ENCODE assay signal across 11 mouse cellular contexts in genomic region chr7:24422251-24422650, GRCm38 (mm10). TPM values are rescaled to one million over a fixed set of nuclear protein-coding genes. Genes with fewer than 3 reads are reported as not detected.
A peak's percentile ranks its signal among the peaks of the same experiment; 100 is the strongest.
DNase-seq lines count a peak whose midpoint lies in the region; ATAC-seq and TF ChIP-seq lines count a peak whose summit lies in the region.
"Had no signal": no experiment of that assay in that cellular context is flagged by ENCODE, and none has a peak within 500 bp of the region (broad histone marks: within the 10 kb centered on the region; RNA-seq: fewer than 3 reads in every experiment).

No protein-coding gene starts in this region.

- H3K36me3 ChIP-seq in stomach, embryonic 15.5 days: peaks cover 18% of the 10 kb centered on the region
- H3K36me3 ChIP-seq in stomach, postnatal 0 days (ENCODE audit: control insufficient read depth, insufficient read depth, low read length): peaks cover 9% of the 10 kb centered on the region; the same call in 1 of the 2 replicates
- peaks cover 12% of the 10 kb centered on the region; the same call in 1 of the 2 replicates for H3K36me3 ChIP-seq in kidney, embryonic 16.5 days (ENCODE audit: insufficient read depth, low read length)
- H3K36me3 ChIP-seq in neural tube, embryonic 15.5 days: peaks cover 20% of the 10 kb centered on the region
- H3K36me3 ChIP-seq in lung, postnatal 0 days (ENCODE audit: insufficient read depth, low read length): 0 out of 2 replicates have a peak, but pooled peaks cover 16% of the 10 kb centered on the region

- no peak overlapping the region for H3K9ac ChIP-seq in stomach, embryonic 15.5 days
- H3K9ac ChIP-seq in stomach, postnatal 0 days (ENCODE audit: low read length): no peak overlapping the region
- H3K9ac ChIP-seq in kidney, embryonic 16.5 days (replicated peaks; ENCODE audit: low read length): no peak overlapping the region
- no peak overlapping the region for H3K9ac ChIP-seq in neural tube, embryonic 15.5 days (replicated peaks)
- no peak overlapping the region for H3K9ac ChIP-seq in lung, postnatal 0 days (replicated peaks; ENCODE audit: low read depth)
- H3K9ac ChIP-seq: liver, embryonic 15.5 days had no signal

- TF ChIP-seq EP300 in stomach, postnatal 0 days (optimal IDR thresholded peaks at IDR 0.05): no peak
- no peak for TF ChIP-seq EP300 in lung, postnatal 0 days (IDR thresholded peaks at IDR 0.05)

- H3K9me3 ChIP-seq in stomach, embryonic 15.5 days: no peaks in the 10 kb centered on the region
- H3K9me3 ChIP-seq in stomach, postnatal 0 days (ENCODE audit: control insufficient read depth, low read length): no peaks in the 10 kb centered on the region
- no peaks in the 10 kb centered on the region for H3K9me3 ChIP-seq in kidney, embryonic 16.5 days (ENCODE audit: low read length)
- no peaks in the 10 kb centered on the region for H3K9me3 ChIP-seq in neural tube, embryonic 15.5 days (replicated peaks)
- H3K9me3 ChIP-seq in lung, postnatal 0 days (ENCODE audit: low read length): no peaks in the 10 kb centered on the region
- H3K9me3 ChIP-seq: liver, embryonic 15.5 days had no signal

- no peak overlapping the region for H3K4me3 ChIP-seq in stomach, embryonic 15.5 days (replicated peaks)
- H3K4me3 ChIP-seq in stomach, postnatal 0 days (ENCODE audit: low read depth, low read length): no peak overlapping the region
- H3K4me3 ChIP-seq in kidney, embryonic 16.5 days (ENCODE audit: low read length): no peak overlapping the region
- no peak overlapping the region for H3K4me3 ChIP-seq in neural tube, embryonic 15.5 days (replicated peaks)
- H3K4me3 ChIP-seq in lung, postnatal 0 days (ENCODE audit: low read depth, low read length): no peak overlapping the region
- H3K4me3 ChIP-seq: erythroblast, embryonic 14.5 days; liver, embryonic 15.5 days had no signal

- TF ChIP-seq CTCF in stomach, postnatal 0 days (IDR thresholded peaks at IDR 0.05; ENCODE audit: low read depth): no peak
- TF ChIP-seq CTCF in lung, postnatal 0 days (IDR thresholded peaks at IDR 0.05): no peak

- no peaks in the 10 kb centered on the region for H3K4me1 ChIP-seq in stomach, embryonic 15.5 days
- no peaks in the 10 kb centered on the region for H3K4me1 ChIP-seq in stomach, postnatal 0 days (replicated peaks; ENCODE audit: control insufficient read depth, insufficient read depth)
- 0 out of 2 replicates have a peak, but pooled peaks cover 9% of the 10 kb centered on the region for H3K4me1 ChIP-seq in kidney, embryonic 16.5 days (ENCODE audit: insufficient read depth, low read length)
- H3K4me1 ChIP-seq in neural tube, embryonic 15.5 days: 0 out of 2 replicates have a peak, but pooled peaks cover 4% of the 10 kb centered on the region
- H3K4me1 ChIP-seq in lung, postnatal 0 days (ENCODE audit: insufficient read depth, low read depth, low read length): no peaks in the 10 kb centered on the region
- H3K4me1 ChIP-seq: liver, embryonic 15.5 days had no signal

- H3K4me2 ChIP-seq in stomach, embryonic 15.5 days: no peak overlapping the region
- no peak overlapping the region for H3K4me2 ChIP-seq in stomach, postnatal 0 days (replicated peaks; ENCODE audit: low read depth)
- no peak overlapping the region for H3K4me2 ChIP-seq in kidney, embryonic 16.5 days (replicated peaks; ENCODE audit: low read depth, low read length)
- H3K4me2 ChIP-seq in neural tube, embryonic 15.5 days: no peak overlapping the region
- H3K4me2 ChIP-seq in lung, postnatal 0 days (replicated peaks; ENCODE audit: low read depth, low read length): no peak overlapping the region
- H3K4me2 ChIP-seq: liver, embryonic 15.5 days had no signal

- peak; percentile 25; the same call in 1 of the 2 replicates for ATAC-seq in stomach, embryonic 15.5 days (ENCODE audit: insufficient read depth, low FRiP score, low read depth)
- ATAC-seq in stomach, postnatal 0 days (ENCODE audit: low FRiP score, low TSS enrichment): no peak
- 0 out of 2 replicates have a peak, but pooled peaks have one; percentile 14 for ATAC-seq in kidney, embryonic 16.5 days (ENCODE audit: low FRiP score, low TSS enrichment)
- ATAC-seq in neural tube, embryonic 15.5 days (ENCODE audit: low FRiP score): peak; percentile 36; the same call in 1 of the 2 replicates
- ATAC-seq in lung, postnatal 0 days: no peak

- WGBS in stomach, embryonic 15.5 days: 72% methylated on average over 8 of the region's 8 CpGs
- 84% methylated on average over 8 of the region's 8 CpGs for WGBS in stomach, postnatal 0 days
- WGBS in kidney, embryonic 16.5 days: 84% methylated on average over 8 of the region's 8 CpGs
- 76% methylated on average over 8 of the region's 8 CpGs for WGBS in neural tube, embryonic 15.5 days
- 69% methylated on average over 8 of the region's 8 CpGs for WGBS in lung, postnatal 0 days

- no peaks in the 10 kb centered on the region for H3K27me3 ChIP-seq in stomach, embryonic 15.5 days (replicated peaks)
- H3K27me3 ChIP-seq in stomach, postnatal 0 days (ENCODE audit: control insufficient read depth, insufficient read depth, low read length): no peaks in the 10 kb centered on the region
- H3K27me3 ChIP-seq in kidney, embryonic 16.5 days (ENCODE audit: insufficient read depth, low read length): no peaks in the 10 kb centered on the region
- H3K27me3 ChIP-seq in neural tube, embryonic 15.5 days (replicated peaks): no peaks in the 10 kb centered on the region
- no peaks in the 10 kb centered on the region for H3K27me3 ChIP-seq in lung, postnatal 0 days (replicated peaks; ENCODE audit: insufficient read depth, low read length)
- H3K27me3 ChIP-seq: liver, embryonic 15.5 days had no signal

- no peak overlapping the region for H3K27ac ChIP-seq in stomach, embryonic 15.5 days
- no peak overlapping the region for H3K27ac ChIP-seq in stomach, postnatal 0 days (replicated peaks)
- no peak overlapping the region for H3K27ac ChIP-seq in kidney, embryonic 16.5 days (ENCODE audit: low read length)
- 0 out of 2 replicates have a peak overlapping the region, but pooled peaks have one; percentile 13 for H3K27ac ChIP-seq in neural tube, embryonic 15.5 days (replicated peaks)
- H3K27ac ChIP-seq in lung, postnatal 0 days (ENCODE audit: low read length): no peak overlapping the region
- H3K27ac ChIP-seq: liver, embryonic 15.5 days; macrophage had no signal

- peak; percentile 51 to 57 for DNase-seq in cerebellum, adult 18-20 months
- no peak for DNase-seq in cerebellum, adult 11 months
- DNase-seq in stomach, postnatal 0 days (ENCODE audit: low spot score): no peak
- no peak for DNase-seq in lung, postnatal 0 days (ENCODE audit: low spot score)
- DNase-seq in Muller cell, postnatal 12 days (ENCODE audit: inconsistent ontology term): no peak

RNA-seq across cellular contexts. Expression of gene Smg9, which starts 22.8 kb away (rescaled TPM):
- polyA plus RNA-seq in stomach, embryonic 15.5 days (2015; fragmentation: Nextera tagmentation; extraction: Ambion mirVana): 20.9 and 23.7 TPM in 2 replicates
- polyA plus RNA-seq in stomach, postnatal 0 days (2015; fragmentation: Nextera tagmentation; extraction: Ambion mirVana): 14.1 and 14.4 TPM in 2 replicates
- 28.3 and 31.9 TPM in 2 replicates for polyA plus RNA-seq in kidney, embryonic 16.5 days (2015; fragmentation: Nextera tagmentation; extraction: Ambion mirVana)
- polyA plus RNA-seq in neural tube, embryonic 15.5 days (2015; fragmentation: Nextera tagmentation; extraction: Ambion mirVana): 34.4 and 38.3 TPM in 2 replicates
- 15.2 and 16.4 TPM in 2 replicates for polyA plus RNA-seq in lung, postnatal 0 days (2015; fragmentation: Nextera tagmentation; extraction: Ambion mirVana)

RNA-seq across cellular contexts. Expression of gene Irgc1, which starts 29.8 kb away (rescaled TPM):
- polyA plus RNA-seq in stomach, embryonic 15.5 days (2015; fragmentation: Nextera tagmentation; extraction: Ambion mirVana): not detected in 2 replicates
- 0.05 and 0.10 TPM in 2 replicates for polyA plus RNA-seq in stomach, postnatal 0 days (2015; fragmentation: Nextera tagmentation; extraction: Ambion mirVana)
- polyA plus RNA-seq in kidney, embryonic 16.5 days (2015; fragmentation: Nextera tagmentation; extraction: Ambion mirVana): not detected in 2 replicates
- polyA plus RNA-seq in neural tube, embryonic 15.5 days (2015; fragmentation: Nextera tagmentation; extraction: Ambion mirVana): not detected in 2 replicates
- 0.24 and 0.29 TPM in 2 replicates for polyA plus RNA-seq in lung, postnatal 0 days (2015; fragmentation: Nextera tagmentation; extraction: Ambion mirVana)
- polyA plus RNA-seq: erythroblast, embryonic 14.5 days; macrophage had no signal

RNA-seq across cellular contexts. Expression of gene Plaur, which starts 40.0 kb away (rescaled TPM):
- polyA plus RNA-seq in stomach, embryonic 15.5 days (2015; fragmentation: Nextera tagmentation; extraction: Ambion mirVana): 12.1 and 12.3 TPM in 2 replicates
- 26.8 and 28.8 TPM in 2 replicates for polyA plus RNA-seq in stomach, postnatal 0 days (2015; fragmentation: Nextera tagmentation; extraction: Ambion mirVana)
- 16.3 and 18.5 TPM in 2 replicates for polyA plus RNA-seq in kidney, embryonic 16.5 days (2015; fragmentation: Nextera tagmentation; extraction: Ambion mirVana)
- 1.7 and 4.6 TPM in 2 replicates for polyA plus RNA-seq in neural tube, embryonic 15.5 days (2015; fragmentation: Nextera tagmentation; extraction: Ambion mirVana)
- 65.8 and 72.0 TPM in 2 replicates for polyA plus RNA-seq in lung, postnatal 0 days (2015; fragmentation: Nextera tagmentation; extraction: Ambion mirVana)

RNA-seq across cellular contexts. Expression of gene Kcnn4, which starts 52.2 kb away (rescaled TPM):
- 7.1 and 14.4 TPM in 2 replicates for polyA plus RNA-seq in stomach, embryonic 15.5 days (2015; fragmentation: Nextera tagmentation; extraction: Ambion mirVana)
- 15.5 and 17.0 TPM in 2 replicates for polyA plus RNA-seq in stomach, postnatal 0 days (2015; fragmentation: Nextera tagmentation; extraction: Ambion mirVana)
- 4.4 and 4.9 TPM in 2 replicates for polyA plus RNA-seq in kidney, embryonic 16.5 days (2015; fragmentation: Nextera tagmentation; extraction: Ambion mirVana)
- polyA plus RNA-seq in neural tube, embryonic 15.5 days (2015; fragmentation: Nextera tagmentation; extraction: Ambion mirVana): 3.0 and 11.2 TPM in 2 replicates
- polyA plus RNA-seq in lung, postnatal 0 days (2015; fragmentation: Nextera tagmentation; extraction: Ambion mirVana): 2.0 and 2.6 TPM in 2 replicates

RNA-seq across cellular contexts. Expression of gene Cadm4, which starts 59.6 kb away (rescaled TPM):
- 4.7 and 6.3 TPM in 2 replicates for polyA plus RNA-seq in stomach, embryonic 15.5 days (2015; fragmentation: Nextera tagmentation; extraction: Ambion mirVana)
- polyA plus RNA-seq in stomach, postnatal 0 days (2015; fragmentation: Nextera tagmentation; extraction: Ambion mirVana): 3.4 and 4.5 TPM in 2 replicates
- polyA plus RNA-seq in kidney, embryonic 16.5 days (2015; fragmentation: Nextera tagmentation; extraction: Ambion mirVana): 4.3 and 6.6 TPM in 2 replicates
- 67.2 and 90.6 TPM in 2 replicates for polyA plus RNA-seq in neural tube, embryonic 15.5 days (2015; fragmentation: Nextera tagmentation; extraction: Ambion mirVana)
- 1.7 and 1.9 TPM in 2 replicates for polyA plus RNA-seq in lung, postnatal 0 days (2015; fragmentation: Nextera tagmentation; extraction: Ambion mirVana)
- polyA plus RNA-seq: macrophage had no signal

Comparison
In these comparisons a context has a peak if more than half of its experiments do, and no peak if none do; other contexts are left out.
1. DNase-seq: peak in cerebellum, adult 18-20 months (2 of 2); none in cerebellum, adult 11 months (single experiment), stomach, postnatal 0 days (single experiment), lung, postnatal 0 days (single experiment) and Muller cell, postnatal 12 days (single experiment).
2. ATAC-seq: peak in stomach, embryonic 15.5 days (single experiment), kidney, embryonic 16.5 days (single experiment) and neural tube, embryonic 15.5 days (single experiment); none in stomach, postnatal 0 days (single experiment) and lung, postnatal 0 days (single experiment).